Mouse (Mus musculus): ENCODE results near the gene Raver2. TPM values are rescaled to one million over a fixed set of nuclear protein-coding genes. Genes with fewer than 3 reads are reported as not detected.

Raver2 gene
- polyA plus RNA-seq, 1 experiment from 2014 or later: 12.4 TPM

DNA sequence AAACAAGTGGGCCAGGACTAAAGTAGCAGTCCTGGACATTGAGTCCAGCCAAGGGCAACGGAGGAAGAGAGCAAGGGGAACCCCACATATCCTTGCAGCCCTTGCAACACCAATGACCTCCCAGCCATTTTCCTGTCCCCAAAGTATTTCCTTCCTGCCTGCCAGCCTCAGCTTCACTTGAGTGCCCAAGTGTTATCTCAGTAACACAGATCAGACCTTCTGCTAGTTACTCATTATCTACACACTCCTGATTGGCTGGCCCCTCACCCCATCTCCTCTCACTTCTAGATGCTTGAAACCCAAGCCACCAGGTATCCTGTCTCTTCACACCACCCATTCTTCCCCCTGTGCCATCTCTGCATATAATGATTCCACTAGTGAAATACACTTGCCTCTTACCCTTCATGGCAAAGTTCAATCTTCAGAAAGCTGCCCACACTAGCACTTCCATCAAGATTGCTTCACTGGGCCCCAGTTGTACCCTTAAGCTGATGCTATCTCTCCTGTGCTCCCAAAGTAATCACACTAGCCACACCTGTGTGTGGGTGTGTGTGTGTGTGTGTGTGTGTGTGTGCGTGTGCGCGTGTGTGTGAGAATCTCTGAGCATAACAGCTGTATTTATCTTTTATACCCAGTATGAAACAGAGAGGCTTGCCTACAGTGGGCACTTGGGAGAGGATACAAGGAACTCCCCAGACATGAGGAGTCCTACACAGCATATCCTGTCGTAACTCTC, 123.6 kb downstream of the Raver2 start:
- Histone ChIP-seq H3K4me1 (ENCODE audit: control insufficient read depth, insufficient read depth, low read length) (no peaks in the 10 kb centered on the region), H3K27ac (ENCODE audit: low read depth, low read length) (no peak overlapping the region), H3K9me3 (ENCODE audit: control insufficient read depth, low read length) (no peaks in the 10 kb centered on the region), H3K9ac (ENCODE audit: low read length) (no peak overlapping the region), H3K36me3 (ENCODE audit: control insufficient read depth, insufficient read depth, low read length) (no peaks in the 10 kb centered on the region), H3K4me2 (no peak overlapping the region), H3K4me3 (ENCODE audit: low read depth, low read length) (no peak overlapping the region), H3K27me3 (ENCODE audit: control insufficient read depth, insufficient read depth, low read length) (no peaks in the 10 kb centered on the region)
- DNase-seq (ENCODE audit: low spot score, missing footprints) (no peak), ATAC-seq (ENCODE audit: low FRiP score) (no peak)
- WGBS: 89% methylated on average over 5 of the region's 5 CpGs

DNA sequence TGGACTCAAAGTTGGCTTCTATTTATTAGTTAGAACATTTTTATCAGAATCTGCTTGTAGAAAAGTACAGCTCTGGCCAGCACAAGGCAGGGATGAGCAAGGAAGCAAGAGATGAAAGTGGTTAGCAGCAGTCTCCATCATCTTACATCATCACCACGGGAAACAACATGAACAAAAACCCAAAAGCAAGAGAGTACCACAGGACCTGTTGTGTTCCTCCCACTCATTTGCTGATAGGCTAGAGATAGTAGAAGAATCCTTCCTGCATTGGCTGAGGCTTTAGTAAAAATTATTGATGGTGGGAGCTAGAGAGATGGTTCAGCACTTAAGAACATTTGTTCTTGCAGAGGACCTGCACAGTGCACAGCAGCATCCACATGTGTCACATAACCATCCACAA, 125.4 kb downstream of the Raver2 start:
- ATAC-seq (ENCODE audit: low FRiP score) (no peak), DNase-seq (ENCODE audit: low spot score, missing footprints) (no peak)
- H3K9me3 ChIP-seq (ENCODE audit: control insufficient read depth, low read length): no peaks in the 10 kb centered on the region
- H3K27me3 ChIP-seq (ENCODE audit: control insufficient read depth, insufficient read depth, low read length): no peaks in the 10 kb centered on the region
- H3K4me1 ChIP-seq (ENCODE audit: control insufficient read depth, insufficient read depth, low read length): no peaks in the 10 kb centered on the region
- no peak overlapping the region for H3K9ac ChIP-seq (ENCODE audit: low read length)
- WGBS: 93% methylated on average over 1 of the region's 1 CpGs
- no peaks in the 10 kb centered on the region for H3K36me3 ChIP-seq (ENCODE audit: control insufficient read depth, insufficient read depth, low read length)
- H3K27ac ChIP-seq (ENCODE audit: low read depth, low read length): no peak overlapping the region
- H3K4me3 ChIP-seq (ENCODE audit: low read depth, low read length): no peak overlapping the region
- H3K4me2 ChIP-seq: no peak overlapping the region

- Histone ChIP-seq H3K4me1 (ENCODE audit: control insufficient read depth, insufficient read depth, low read length) (no peaks in the 10 kb centered on the region), H3K4me3 (ENCODE audit: low read depth, low read length) (no peak overlapping the region), H3K9me3 (ENCODE audit: control insufficient read depth, low read length) (no peaks in the 10 kb centered on the region), H3K27me3 (ENCODE audit: control insufficient read depth, insufficient read depth, low read length) (no peaks in the 10 kb centered on the region), H3K36me3 (ENCODE audit: control insufficient read depth, insufficient read depth, low read length) (no peaks in the 10 kb centered on the region), H3K27ac (ENCODE audit: low read depth, low read length) (no peak overlapping the region), H3K4me2 (no peak overlapping the region), H3K9ac (ENCODE audit: low read length) (no peak overlapping the region)
- no peak for ATAC-seq (ENCODE audit: low FRiP score)
- no peak for DNase-seq (ENCODE audit: low spot score, missing footprints)
- 90% methylated on average over 2 of the region's 2 CpGs for WGBS
Observed at GRCm38 (mm10) chr4:101196407-101196806, 127.6 kb downstream of the Raver2 start.

- Histone ChIP-seq H3K4me2 (no peak overlapping the region), H3K9me3 (ENCODE audit: control insufficient read depth, low read length) (no peaks in the 10 kb centered on the region), H3K9ac (ENCODE audit: low read length) (no peak overlapping the region), H3K4me3 (ENCODE audit: low read depth, low read length) (no peak overlapping the region), H3K36me3 (ENCODE audit: control insufficient read depth, insufficient read depth, low read length) (no peaks in the 10 kb centered on the region), H3K27me3 (ENCODE audit: control insufficient read depth, insufficient read depth, low read length) (no peaks in the 10 kb centered on the region), H3K4me1 (ENCODE audit: control insufficient read depth, insufficient read depth, low read length) (no peaks in the 10 kb centered on the region), H3K27ac (ENCODE audit: low read depth, low read length) (no peak overlapping the region)
- DNase-seq (ENCODE audit: low spot score, missing footprints): no peak
- no peak for ATAC-seq (ENCODE audit: low FRiP score)
- 85% methylated on average over 9 of the region's 9 CpGs for WGBS
Observed at GRCm38 (mm10) chr4:101197421-101198170, 128.8 kb downstream of the Raver2 start.

DNA sequence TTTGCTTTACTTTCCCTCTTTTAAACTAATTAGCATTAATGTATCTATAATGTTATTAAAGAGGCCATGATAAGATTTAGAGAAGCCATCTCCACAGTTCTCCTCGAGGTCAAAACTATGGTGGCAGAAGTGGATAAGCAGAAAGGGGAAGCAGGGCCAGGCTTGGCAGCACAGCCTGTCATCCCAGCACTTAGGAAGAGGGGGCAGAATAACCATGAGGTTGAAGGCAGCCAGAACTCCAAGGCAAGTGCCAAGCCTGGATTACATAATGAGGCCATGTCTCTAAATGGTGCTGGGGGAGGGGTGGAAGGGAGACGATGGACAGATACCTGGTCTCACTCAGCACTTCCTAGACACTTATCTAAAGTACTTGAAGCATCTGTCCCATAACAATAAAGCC, 129.6 kb downstream of the Raver2 start:
- DNase-seq (ENCODE audit: low spot score, missing footprints): no peak
- Histone ChIP-seq H3K9me3 (ENCODE audit: control insufficient read depth, low read length) (no peaks in the 10 kb centered on the region), H3K27me3 (ENCODE audit: control insufficient read depth, insufficient read depth, low read length) (no peaks in the 10 kb centered on the region), H3K4me1 (ENCODE audit: control insufficient read depth, insufficient read depth, low read length) (no peaks in the 10 kb centered on the region), H3K4me2 (no peak overlapping the region), H3K4me3 (ENCODE audit: low read depth, low read length) (no peak overlapping the region), H3K36me3 (ENCODE audit: control insufficient read depth, insufficient read depth, low read length) (no peaks in the 10 kb centered on the region), H3K9ac (ENCODE audit: low read length) (no peak overlapping the region), H3K27ac (ENCODE audit: low read depth, low read length) (no peak overlapping the region)
- no peak for ATAC-seq (ENCODE audit: low FRiP score)
- 82% methylated on average over 2 of the region's 2 CpGs for WGBS

DNA sequence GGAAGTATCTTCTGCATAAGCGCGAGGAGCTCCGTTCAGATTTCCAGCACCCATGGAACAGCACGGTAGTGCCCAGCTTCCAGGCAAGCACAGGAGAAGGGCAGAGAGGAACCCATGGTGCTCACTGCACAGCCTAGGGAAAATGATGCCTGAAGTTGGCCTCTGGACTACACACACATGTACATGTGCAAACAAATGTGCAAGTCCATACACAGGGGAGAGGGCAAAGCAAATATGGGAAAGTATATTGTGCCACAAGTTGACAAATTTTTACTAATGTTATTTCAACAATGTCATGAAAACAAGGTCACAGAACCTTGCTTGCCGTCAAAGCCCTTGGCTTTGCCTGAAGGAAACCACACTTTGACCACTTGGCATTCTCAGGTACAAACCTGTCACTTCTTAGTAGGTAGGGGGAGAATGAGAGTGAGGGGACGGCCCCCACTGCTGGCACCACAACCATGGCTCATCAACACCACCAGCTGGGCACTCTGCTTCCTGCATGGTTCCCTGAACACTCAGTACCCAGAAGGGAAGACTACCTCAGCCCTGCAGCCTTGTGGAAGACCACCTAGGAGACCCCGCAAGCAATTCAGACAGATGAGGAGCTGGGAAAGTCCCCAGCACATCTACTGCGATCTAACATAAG, 130.8 kb downstream of the Raver2 start:
- Histone ChIP-seq H3K27ac (ENCODE audit: low read depth, low read length) (no peak overlapping the region), H3K9me3 (ENCODE audit: control insufficient read depth, low read length) (no peaks in the 10 kb centered on the region), H3K9ac (ENCODE audit: low read length) (no peak overlapping the region), H3K4me2 (no peak overlapping the region), H3K36me3 (ENCODE audit: control insufficient read depth, insufficient read depth, low read length) (no peaks in the 10 kb centered on the region), H3K27me3 (ENCODE audit: control insufficient read depth, insufficient read depth, low read length) (no peaks in the 10 kb centered on the region), H3K4me3 (ENCODE audit: low read depth, low read length) (no peak overlapping the region), H3K4me1 (ENCODE audit: control insufficient read depth, insufficient read depth, low read length) (no peaks in the 10 kb centered on the region)
- ATAC-seq (ENCODE audit: low FRiP score) (no peak), DNase-seq (ENCODE audit: low spot score, missing footprints) (no peak)
- 91% methylated on average over 8 of the region's 8 CpGs for WGBS

Other genes with a start within 250 kb of the Raver2 start
- gene Gm10577, start 48.3 kb upstream of the Raver2 start, polyA plus RNA-seq (2014; fragmentation: Nextera tagmentation; extraction: Ambion mirVana): not detected in 2 replicates
- gene Jak1, start 196.3 kb downstream of the Raver2 start, polyA plus RNA-seq (2014; fragmentation: Nextera tagmentation; extraction: Ambion mirVana): 52.2 and 58.2 TPM in 2 replicates